Mouse (Mus musculus) spleen, adult 12 weeks (tissue): Measurements from ENCODE around the gene Rab42.
"Not testable (repeated sequence)": the region's sequence is repeated elsewhere in the genome, so short reads cannot be mapped to it uniquely, and the experiment has no call there.

Experiments
- DNase-seq: peaks from one replicate; pipeline ENCODE4 v3.0.0; 2022; ENCODE audit warnings: low spot score

The Rab42 gene

DNA sequence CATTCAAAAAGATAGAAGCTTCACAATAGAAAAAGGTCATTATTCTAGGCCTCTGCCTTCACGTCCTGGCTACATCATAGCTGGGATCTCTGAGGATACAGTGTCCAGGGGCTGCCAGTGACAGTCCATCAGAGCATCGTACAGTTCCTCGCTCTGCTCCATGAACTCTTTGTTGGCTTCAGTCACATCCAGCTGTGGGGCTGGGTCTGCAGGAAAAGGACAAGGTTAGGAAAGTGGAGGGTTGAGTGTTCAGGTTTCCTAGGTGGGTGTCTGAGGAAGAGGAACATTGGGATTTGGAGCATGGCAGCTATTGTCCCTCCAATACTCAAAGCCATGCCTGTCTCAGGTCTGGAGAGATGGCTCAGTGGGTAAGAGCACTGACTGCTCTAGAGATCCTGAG, 8.6 kb upstream of the Rab42 start:
- DNase-seq: no peak

DNA sequence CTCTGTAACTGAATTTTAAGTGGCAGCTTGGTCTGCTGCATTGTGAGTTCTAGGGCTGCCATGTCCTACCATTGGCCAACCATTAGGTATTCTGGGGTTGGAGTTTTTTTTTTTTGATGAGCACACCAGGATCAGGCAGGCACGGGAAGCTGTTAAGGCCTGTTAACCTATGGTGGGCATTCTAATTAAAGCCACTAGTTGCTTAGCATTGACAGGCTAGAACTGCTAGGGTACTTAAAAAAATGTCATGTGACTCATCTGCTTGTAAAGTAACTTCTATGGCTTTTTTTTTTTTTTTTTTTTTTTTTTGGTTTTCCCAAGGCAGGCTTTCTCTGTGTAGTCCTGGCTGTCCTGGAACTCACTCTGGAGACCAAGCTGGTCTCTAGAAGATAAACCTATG, 8.0 kb upstream of the Rab42 start:
- no peak for DNase-seq

DNA sequence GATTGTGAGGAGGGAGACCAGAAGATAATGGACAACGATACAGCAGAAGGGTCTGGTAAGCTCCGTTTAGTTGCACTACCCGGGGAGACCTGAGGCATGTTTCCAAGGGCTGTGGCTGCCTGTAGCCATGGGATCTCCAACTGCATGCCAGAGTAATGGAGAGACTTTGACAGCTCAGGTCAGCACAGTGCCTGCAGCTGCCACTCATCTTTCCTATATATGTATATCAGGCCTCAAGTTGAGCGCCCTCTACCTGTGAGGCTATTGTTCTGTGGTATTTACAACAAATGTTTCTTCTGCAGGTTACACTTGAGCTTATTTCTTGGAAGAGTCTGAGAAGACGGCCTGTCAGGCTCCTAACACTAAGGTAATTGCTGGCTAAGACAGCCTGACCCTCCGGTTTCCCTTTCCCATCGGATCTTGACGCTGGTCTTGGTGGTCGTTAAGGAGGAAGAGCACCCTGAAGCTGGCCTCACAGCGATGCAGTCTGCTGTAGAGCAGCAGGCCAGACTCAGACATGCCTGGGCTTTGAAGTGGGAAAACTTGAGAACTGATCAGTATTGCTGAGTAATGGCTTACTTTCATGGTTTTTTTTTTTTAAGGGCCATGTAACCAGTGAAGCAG, 6.8 kb upstream of the Rab42 start:
- DNase-seq: peak; percentile 47

DNA sequence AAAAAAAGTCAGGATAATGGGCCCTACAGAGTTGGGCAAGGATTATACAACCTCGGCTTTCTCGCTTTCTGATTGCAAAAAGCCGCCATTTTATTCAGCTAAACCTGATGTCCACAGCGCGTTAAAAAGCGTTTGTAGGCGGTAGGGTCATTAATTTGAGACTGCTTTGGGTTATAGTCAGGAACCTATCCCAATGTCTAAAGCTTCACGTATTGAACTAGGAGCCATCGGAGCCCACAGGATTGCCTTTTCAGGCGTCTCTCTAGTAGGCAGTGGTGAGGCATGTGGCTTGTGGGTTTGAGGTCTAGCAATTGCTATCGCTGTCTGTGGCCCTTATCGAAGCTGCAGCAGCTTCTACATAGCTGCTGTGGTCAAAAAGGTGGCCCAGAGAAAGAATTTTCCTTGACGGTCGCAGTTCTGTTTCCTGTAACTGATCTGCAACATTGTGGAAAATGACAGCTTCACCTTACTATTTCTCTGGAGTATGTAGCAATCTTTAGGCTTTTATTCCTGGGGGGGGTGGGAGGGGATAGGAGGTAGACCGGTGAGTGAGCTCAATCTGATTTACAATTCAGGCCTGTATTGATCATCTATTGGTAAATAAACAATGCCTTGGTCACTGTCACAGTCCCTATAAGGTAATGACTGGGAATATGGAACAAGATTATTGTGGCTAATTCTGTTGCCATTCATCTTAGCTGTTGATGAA, 6.1 kb upstream of the Rab42 start:
- peak; percentile 31 for DNase-seq

DNA sequence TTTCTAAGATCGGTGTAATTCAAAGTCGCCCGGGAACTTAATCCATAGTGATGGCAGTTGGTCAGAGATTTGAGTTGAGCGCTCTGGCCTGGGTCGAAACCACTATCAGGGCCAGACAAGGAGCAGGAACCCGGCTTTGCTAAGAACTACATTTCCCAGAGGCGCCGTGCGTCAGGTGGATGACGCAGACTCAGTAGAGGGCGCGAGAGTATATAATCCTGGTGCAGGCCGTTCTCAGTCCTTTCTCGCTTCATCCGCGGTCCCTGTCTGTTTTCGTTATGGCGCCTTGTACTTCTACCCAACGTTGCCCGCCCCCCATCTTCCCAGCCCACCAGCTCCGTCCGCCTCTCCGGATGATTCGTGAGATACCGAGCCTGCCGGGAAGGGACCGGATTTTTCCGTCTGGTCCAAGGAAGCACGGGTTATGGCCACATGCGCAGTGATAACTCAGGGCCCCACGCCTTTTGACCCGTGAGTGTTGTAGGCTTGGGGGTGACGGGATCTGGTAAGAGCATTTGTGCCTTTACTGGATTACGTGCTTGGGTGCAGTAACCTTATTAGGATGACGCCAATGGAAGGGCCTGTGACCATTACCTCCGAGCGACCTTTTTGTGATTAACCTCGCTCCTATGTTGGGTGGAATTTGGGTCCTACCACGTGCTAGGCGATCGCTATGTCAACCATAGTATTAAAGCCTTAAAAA, 5.4 kb upstream of the Rab42 start:
- DNase-seq: peak; percentile 69

DNA sequence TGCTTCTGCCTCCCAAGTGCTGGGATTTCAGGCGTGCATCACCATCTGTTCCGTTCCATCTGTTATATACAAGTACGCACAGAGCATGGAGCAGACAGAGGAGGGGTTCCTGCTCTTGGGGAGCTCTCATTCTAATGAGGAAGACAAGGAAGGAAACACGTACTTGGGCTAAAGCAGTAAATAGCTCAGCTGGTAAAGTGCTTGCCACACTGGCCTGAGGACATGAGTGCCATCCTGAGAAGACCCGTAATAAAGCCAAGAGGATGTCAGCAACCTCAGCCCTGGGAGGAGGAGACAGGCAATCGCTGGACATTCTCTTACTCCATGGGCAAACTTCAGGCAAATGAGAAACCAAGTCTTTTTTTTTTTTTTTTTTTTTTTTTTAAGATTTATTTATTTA, 2.8 kb upstream of the Rab42 start:
- no peak for DNase-seq

DNA sequence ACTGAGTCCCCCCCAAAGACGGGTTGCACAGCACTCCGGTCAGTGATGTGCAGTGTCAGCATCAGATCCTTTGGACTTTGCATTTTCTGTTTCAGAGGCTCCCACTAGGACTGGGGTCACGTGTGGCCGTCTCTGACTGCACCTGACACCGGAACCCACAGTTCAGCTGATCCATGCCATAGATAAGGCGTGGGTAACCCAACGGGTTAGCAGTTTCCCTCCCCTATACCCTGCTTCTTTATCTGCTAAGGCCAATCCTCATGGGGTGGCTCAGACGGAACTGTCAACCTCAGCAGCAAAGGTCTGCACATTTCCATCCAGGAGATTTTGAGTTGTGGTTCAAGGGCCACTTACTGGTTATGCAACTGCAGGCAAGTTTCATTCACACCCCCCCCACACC, 2.1 kb upstream of the Rab42 start:
- no peak for DNase-seq

DNA sequence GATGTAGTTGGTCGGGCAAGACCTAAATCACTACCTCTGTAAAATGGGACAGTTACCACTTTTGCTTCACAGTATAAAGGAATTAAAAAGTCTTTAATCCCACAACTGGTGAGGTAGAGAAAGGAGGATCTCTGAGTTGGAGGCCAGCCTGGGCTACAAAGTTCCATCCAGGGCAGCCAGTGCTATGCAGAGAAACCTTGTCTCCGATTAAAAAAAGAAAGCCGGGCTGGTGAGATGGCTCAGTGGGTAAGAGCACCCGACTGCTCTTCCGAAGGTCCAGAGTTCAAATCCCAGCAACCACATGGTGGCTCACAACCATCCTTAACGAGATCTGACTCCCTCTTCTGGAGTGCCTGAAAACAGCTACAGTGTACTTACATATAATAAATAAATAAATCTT, 299 bp upstream of the Rab42 start:
- DNase-seq: not testable (repeated sequence)

DNA sequence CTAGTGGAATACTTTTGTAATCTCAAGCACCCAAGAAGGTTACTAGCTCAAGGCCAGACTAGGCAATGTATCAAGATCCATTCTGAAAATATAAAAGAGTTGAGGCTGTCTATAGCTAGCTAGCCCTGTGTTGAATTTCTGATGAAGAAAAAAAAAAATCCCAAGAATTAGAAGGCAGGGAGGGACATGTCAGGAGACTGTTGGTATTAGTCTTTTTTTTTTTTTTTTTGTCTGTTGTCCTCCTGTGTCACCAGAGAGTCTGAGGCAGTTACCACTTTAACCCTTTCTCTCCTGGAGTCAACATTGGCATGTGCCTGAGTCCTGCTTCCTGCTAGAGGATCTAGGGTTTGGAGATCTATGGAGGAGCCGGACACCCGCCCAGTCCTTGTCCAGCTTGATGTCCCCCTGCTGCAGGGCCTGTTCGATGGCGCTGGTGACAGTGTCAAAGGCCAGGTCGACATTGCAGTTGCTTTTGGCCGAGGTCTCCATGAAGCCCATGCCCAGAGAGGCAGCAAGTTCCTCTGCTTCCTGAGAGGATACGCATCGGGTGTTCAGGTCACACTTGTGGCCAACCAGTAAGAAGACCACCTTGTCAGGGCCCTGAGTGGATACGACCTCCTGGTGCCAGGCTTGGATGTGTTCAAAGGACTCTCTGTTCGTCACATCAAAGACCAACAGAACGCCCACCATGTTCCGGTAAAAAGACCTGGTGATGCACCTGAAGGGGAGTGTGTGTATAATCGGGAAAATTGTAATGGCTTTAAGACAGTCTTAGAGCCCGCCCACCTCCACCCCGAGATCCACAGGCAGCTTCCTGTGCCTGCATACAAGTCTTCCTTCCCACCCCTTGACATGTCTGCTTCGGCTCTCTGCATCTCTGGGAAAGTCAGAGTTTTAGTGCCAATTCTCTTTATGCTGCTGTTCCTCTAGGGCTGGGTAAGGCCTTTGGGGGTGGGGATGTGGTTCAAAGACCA, 933 bp downstream of the Rab42 start:
- DNase-seq: no peak

DNA sequence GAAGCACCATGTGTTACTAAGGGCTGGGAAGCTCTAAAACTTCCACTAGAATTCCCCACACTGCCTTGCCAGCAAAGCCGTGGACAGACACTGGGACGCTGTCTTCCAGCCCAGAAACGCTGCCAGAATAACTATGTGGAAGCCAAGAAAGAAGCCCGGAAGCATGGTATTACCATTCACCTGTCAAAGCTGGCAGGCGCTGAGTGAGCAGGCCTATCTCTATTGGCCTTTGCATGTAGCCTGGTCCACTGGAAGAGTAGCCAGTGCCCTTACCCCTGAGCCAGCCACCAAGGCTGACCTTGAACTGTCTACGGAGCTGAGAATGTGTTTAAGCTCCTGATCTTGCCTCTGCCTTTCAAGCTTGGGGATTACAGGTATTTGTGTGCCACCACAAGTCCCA, 1.7 kb downstream of the Rab42 start:
- no peak for DNase-seq

DNA sequence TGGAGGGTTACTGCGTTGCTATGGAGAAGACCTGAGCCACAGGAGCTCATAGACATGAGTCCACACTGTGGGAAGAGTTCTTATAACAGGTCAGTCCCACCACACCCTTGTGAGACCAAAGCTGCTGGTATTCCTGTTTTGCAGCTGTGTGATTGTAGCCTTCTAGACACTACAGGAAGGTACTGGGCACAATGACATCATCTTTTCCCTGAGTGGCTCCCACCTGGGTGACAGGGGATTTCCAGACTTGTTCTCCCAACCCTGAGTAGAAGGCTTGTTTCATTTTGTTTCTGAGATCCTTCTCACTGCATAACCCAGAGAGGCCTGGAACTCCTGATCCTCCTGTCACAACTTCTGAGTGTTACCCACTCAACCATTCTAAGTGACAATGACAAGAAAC, 3.3 kb downstream of the Rab42 start:
- no peak for DNase-seq

DNA sequence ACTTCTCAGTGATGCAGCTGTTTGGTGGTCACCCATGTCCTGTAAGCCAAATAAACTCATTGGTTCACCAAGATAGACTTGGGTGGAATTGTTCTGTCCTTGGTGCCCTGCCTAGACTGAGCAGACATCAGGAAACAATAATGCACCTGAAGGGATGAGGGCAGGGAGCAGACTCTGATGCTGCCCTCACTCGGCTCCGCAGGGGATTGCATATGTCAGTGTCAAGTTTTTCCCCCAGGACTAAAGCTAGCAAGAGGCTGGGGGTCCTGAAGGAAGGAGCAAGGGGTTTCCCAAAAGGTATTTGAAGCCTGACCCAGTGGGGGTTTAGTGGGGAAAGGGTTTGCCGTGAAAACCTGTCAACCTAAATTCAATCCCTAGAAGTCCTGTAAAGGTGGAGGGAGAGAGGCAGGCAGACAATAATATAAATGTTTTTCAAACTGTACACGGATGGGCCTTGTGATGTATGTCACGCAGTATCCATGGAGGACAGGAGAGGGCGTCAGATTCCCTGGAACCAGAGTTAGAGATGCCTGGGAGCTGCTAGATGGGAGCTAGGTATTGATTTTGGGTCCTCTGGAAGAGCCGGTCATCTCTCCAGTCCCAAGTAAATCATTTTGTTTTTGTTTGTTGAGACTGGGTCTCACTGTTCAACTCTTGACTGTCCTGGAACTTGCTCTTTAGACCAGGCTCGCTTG, 7.3 kb downstream of the Rab42 start:
- no peak for DNase-seq

DNA sequence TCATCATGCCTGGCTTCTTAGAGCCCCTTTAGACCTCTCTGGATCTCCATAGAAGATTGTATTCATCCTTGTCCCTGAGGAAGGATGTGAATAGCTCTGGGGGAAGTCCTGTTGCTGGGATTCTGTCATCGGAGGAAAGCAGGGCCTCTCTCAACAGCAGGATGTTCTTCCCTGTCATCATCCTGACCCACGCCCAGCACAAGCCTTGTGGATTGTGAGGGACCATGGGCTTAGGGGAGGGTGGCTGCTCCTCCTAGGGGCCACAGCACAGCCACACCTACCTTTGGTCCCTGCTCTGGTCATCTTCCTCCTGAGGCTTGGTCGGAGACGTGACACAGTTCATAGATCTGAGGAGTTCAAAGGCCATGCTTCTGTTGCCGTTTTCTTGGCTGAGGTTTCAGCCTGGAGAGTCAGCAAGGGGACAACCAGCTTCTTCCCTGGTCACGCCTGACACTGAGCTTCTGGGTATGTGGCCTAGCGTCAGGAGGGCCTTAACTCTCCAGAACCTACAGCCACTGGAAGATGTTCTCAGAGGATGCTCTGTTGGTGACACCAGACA, 9.4 kb downstream of the Rab42 start:
- DNase-seq: no peak

DNA sequence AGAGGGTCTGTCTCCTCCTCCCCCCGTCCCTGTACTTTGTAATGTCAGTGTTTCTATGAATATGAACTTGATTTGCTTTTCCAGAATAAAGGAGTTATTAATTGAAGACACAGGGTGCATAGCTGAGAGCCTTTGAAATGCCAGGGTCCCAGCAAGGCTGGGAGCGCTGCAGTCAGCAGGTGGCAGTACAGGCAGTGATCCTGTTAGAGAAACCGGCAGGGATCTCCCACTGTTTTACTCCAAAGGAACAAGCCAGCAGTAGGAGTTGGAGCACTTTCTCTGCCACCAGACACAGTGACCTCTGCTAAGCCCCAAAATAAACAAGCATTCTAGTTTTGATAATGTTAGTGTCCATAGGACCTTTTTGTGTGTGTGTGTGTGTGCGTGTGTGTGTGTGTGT, 10.2 kb downstream of the Rab42 start:
- DNase-seq: no peak

DNA sequence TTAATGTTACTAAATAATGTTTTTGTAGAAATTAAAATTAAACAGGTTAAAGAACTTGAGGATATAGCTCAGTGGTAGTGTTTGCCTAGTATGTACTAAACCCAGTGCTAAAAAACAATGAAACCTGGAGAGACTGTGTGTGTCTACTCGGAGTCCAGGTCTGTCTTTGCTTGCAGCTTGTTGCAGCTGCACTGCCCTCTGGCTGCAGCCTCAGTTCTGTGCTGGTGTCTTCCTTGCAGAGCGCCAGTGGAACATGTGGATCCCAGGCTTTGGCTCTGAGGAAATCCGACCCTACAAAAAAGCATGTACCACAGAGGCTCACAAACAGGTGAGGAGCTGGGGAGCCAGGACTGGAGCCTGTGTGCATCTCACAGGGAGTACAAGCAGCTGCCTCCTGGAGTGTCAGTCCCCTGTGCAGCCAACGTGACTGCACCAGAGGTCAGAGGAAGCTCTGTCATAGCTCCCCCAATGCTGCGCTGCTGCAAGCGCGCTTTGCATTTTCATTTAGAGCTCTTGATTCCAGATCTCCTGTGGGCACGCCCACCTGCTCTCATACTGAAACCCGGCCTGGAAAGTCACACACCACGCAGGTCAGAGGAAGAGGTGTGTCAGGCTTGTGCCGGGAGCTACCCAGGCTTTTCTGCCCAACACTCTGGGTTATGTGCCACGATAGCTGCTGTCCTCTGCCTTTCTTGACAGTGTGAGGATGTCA, 11.4 kb downstream of the Rab42 start:
- no peak for DNase-seq

DNA sequence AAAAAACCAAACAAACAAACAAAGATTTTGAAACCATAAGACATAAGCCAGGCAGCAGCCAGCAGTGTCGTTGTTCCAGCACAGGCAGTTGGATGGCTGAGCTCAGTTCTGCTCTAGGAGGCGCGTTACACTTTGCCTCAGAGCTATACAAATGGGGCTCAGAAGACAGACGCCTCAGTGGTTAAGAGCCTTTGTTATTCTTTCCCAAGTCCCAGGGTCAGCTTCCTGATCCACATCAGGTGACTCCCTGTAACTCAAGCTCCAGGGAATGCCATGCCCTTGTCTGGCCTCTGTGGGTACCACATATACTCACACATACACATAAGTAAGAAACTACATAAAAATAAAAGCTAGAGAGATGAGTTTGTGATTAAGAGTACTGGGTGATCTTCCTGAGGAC, 12.1 kb downstream of the Rab42 start:
- no peak for DNase-seq

DNA sequence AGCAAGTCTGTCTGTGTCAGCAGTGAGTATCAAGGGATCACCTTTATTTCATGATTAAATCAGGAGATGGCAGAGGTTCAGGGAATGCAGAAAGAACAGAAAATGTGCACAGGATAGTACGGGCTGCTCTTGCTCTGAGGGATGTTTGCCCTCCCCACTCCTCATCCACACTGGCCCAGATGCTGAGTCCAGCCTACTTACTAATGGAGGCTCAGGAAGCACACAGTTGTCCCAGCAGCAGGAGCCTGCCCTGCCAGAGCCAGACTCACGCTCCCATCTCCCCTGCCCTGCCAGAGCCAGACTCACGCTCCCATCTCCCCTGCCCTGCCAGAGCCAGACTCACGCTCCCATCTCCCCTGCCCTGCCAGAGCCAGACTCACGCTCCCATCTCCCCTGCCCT, 14.3 kb downstream of the Rab42 start:
- not testable (repeated sequence) for DNase-seq

DNA sequence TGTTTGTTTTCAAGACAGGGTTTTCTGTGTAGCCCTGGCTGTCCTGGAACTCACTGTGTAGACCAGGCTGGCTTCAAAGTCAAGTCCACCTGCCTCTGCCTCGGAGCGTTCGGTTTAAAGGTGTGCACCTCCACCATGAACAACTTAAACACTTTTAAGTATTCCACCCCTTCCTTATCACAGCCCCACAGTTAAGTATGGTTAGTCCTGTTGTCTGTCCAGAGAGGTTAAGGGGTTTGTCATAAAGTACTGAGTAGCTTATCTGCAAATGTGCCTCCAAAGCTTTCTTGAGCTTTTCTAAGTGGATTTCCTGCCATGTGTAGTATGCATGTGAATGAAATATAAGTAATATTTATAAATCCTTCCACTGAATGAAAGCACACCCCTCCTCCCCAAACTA, 27.2 kb downstream of the Rab42 start:
- DNase-seq: no peak

DNA sequence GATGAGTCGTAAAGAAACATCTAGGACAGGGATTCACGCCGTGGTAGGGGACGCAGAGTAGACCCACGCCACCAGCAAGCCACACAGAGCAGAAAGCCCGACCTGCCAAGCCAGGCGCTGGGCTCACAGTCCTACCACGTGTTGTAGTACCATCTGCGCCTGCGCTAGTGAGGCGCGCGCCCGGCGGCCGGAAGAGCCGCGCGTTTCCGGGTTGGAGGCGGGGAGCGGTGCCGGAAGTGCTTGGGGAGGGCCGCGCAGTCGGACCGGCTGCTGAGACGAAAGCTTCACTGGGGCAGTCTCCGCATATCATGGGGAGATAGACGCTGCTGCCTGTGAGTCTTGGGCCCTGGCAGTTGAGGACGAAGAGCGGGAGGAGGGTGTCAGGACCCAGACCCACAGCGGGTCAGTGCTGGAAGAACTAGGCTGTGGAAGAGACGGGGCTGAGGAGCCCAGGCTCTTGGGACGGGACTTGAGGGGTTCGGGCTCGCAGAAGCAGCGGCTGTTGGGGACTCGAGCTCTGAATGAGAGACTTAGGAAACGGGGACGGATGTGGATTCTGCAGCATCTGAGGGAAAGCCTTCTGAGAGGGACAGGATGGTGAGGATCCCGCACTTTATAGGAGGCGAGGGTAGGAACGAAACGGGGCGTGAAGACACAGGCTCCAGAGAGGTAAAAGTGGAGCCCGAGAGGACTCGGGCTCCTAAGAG, 28.9 kb downstream of the Rab42 start, which contains the start of gene Taf12:
Taf12 (plus strand) TSS at position 220 of the 707 bp plus-strand sequence.
- DNase-seq: peak; percentile 91

DNA sequence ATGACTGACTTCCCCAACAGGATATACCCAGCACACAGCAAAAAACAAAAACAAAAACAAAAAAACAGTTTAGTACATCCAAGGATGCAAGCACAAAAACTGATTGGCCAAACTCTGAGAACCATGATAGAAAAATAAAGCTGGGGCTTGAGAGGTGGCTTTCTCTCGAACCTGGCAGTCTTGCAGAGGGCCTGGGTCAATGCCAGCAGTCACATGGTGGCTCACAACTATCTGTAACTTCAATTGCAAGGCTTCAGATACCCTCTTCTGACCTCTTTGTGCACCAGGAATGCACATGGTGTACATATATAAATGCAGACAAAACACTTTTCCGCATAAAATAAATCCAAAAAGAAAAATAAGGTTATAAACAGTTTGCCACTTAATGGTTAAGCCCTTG, 30.0 kb downstream of the Rab42 start:
- no peak for DNase-seq
